Mouse (Mus musculus): ENCODE measurements at regions not wholly inside any gene's neighbourhood (a gene's known extent, or its start where the extent isn't known, plus 50 kb on each side); places are given as distances from the start of the nearest gene placed in this dataset.

DNA sequence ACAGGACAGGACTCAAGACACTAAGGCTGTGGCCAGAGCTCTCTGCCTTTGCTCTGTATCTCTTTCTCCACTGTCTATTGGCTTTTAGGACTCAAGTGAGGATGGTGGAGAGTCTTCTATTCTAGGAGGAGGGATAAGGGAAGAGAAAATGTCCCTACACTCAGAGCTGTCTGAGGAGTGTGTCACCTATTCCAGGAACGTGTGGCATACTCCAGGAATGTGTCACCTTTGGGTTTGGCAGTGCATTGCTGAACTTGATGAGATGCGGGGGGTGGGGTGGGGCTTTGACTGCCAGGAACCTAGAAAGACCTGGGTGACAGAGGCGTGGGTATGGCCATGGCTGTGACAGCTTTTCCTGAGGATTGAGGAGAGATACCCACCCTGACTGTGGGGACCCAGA, 237.1 kb upstream of the Dio3 start:
- TF ChIP-seq CTCF (IDR thresholded peaks at IDR 0.05; ENCODE audit: insufficient read depth, low read length) (no peak), POLR2A (IDR thresholded peaks at IDR 0.05; ENCODE audit: borderline replicate concordance, extremely low read depth, low read depth, low read length) (no peak)

Data from lung, adult 2 months (tissue).